Mouse (Mus musculus) limb, embryonic 11.5 days (tissue): Measurements from ENCODE around the gene Ssbp2. TPM values are rescaled to one million over a fixed set of nuclear protein-coding genes. Genes with fewer than 3 reads are reported as not detected.

Experiments used
- ATAC-seq: fragments of 200-750 bp; cut with Nextera tagmentation; 2 replicates; pipeline ENCODE4 v1.8.0; 2017; ENCODE audit warnings: low read depth; ENCODE audit not compliant: insufficient number of reproducible peaks, low FRiP score, low TSS enrichment
- DNase-seq: peaks from one replicate; pipeline ENCODE4 v3.0.0-alpha.2; 2015; ENCODE audit warnings: low spot score
- H3K27ac ChIP-seq: fragments of 300-500 bp; sonication (generic); replicated peaks from 2 replicates; pipeline ENCODE4 v1.5.1; 2014; ENCODE audit warnings: low read depth, mild to moderate bottlenecking, low read length
- H3K27me3 ChIP-seq: fragments of 300-500 bp; sonication (generic); 2 replicates; pipeline ENCODE4 v1.6.1; 2014; ENCODE audit warnings: mild to moderate bottlenecking, low read length, mixed read lengths; ENCODE audit not compliant: control insufficient read depth, insufficient read depth
- H3K36me3 ChIP-seq: fragments of 300-500 bp; sonication (generic); 2 replicates; pipeline ENCODE4 v1.6.1; 2014; ENCODE audit warnings: mild to moderate bottlenecking, low read length, moderate library complexity, mixed read lengths; ENCODE audit not compliant: control insufficient read depth, insufficient read depth
- H3K4me1 ChIP-seq: fragments of 300-500 bp; sonication (generic); 2 replicates; pipeline ENCODE4 v1.6.1; 2014; ENCODE audit warnings: low read length, mixed read lengths; ENCODE audit not compliant: control insufficient read depth, insufficient read depth
- H3K4me2 ChIP-seq: fragments of 300-500 bp; sonication (generic); 2 replicates; pipeline ENCODE4 v1.6.1; 2014; ENCODE audit warnings: low read depth, mild to moderate bottlenecking, moderate library complexity; ENCODE audit not compliant: severe bottlenecking
- H3K4me3 ChIP-seq: fragments of 300-500 bp; sonication (generic); 2 replicates; pipeline ENCODE4 v1.5.1; 2014; ENCODE audit warnings: low read depth, low read length
- H3K9ac ChIP-seq: fragments of 300-500 bp; sonication (generic); 2 replicates; pipeline ENCODE4 v1.6.1; 2014; ENCODE audit warnings: mild to moderate bottlenecking, low read length
- H3K9me3 ChIP-seq: fragments of 300-500 bp; sonication (generic); 2 replicates; pipeline ENCODE4 v1.6.1; 2016; ENCODE audit warnings: low read length; ENCODE audit not compliant: control insufficient read depth
- WGBS: fragments of 180-500 bp; shearing (Covaris S2); extraction: QIAGEN DNeasy Blood & Tissue Kit; methylation state at CpG from one replicate; pipeline ENCODE4 v1.1.7; 2014; 5-methylcytosine and 5-hydroxymethylcytosine counted together
- polyA plus RNA-seq: library from polyadenylated mRNA; unstranded; fragments of >200 nt; fragmentation: Nextera tagmentation; extraction: Ambion mirVana; gene quantifications from 2 replicates; pipeline ENCODE4 v1.2.1, GENCODE M21; 2014

Ssbp2 gene
- polyA plus RNA-seq, 1 experiment from 2014 or later: 237 TPM

- Histone ChIP-seq H3K9ac (no peak overlapping the region), H3K27me3 (no peaks in the 10 kb centered on the region), H3K4me1 (peaks cover 10% of the 10 kb centered on the region; the same call in 1 of the 2 replicates), H3K4me2 (no peak overlapping the region), H3K9me3 (no peaks in the 10 kb centered on the region), H3K36me3 (no peaks in the 10 kb centered on the region), H3K4me3 (no peak overlapping the region), H3K27ac (no peak overlapping the region)
- no peak for ATAC-seq
- no peak for DNase-seq
- WGBS: 79% methylated on average over 8 of the region's 8 CpGs
These were observed 5.1 kb downstream of the Ssbp2 start for GRCm38 (mm10) chr13:91465002-91465715.

DNA sequence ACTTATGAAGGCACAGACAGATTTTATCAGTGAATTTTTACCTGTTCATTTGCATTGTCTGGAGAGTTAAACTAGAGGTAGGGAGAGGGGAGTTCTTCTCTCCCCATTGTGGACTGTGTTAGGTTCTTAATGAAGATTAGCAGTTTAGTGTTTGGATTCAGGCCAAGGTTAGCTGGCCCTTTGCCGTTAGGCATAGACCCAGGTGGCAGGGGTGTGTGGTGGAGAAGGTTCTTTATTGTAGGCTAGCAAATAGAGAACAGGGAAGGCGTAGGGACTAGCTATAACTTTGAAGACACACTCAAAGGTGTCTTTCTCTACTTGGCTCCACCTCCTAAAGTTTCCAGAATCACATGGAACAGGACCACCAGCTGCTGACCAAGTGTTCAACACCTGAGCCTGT, 11.5 kb downstream of the Ssbp2 start:
- Histone ChIP-seq H3K4me2 (no peak overlapping the region), H3K9me3 (no peaks in the 10 kb centered on the region), H3K4me1 (no peaks in the 10 kb centered on the region), H3K27ac (no peak overlapping the region), H3K36me3 (no peaks in the 10 kb centered on the region), H3K9ac (no peak overlapping the region), H3K4me3 (no peak overlapping the region), H3K27me3 (no peaks in the 10 kb centered on the region)
- WGBS: 62% methylated on average over 2 of the region's 2 CpGs
- ATAC-seq (no peak), DNase-seq (no peak)

DNA sequence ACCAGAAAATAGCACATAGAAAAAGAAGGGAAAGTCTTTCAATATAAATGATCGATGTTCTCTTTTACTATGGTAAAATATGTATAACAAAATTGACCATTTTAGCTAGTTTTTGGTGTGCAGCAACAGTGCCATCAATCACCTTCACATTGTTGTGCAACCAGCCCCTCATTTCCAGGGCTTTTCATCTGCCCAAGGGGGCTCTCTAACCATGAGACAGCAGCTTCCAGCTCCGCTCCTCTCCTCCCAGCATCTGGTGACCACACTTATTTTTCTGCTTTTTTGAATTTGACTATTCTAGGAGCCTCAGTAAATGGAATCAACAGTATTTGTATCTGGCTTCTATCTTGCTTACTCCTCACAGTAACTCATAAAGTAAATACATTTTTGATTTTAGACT, 11.9 kb downstream of the Ssbp2 start:
- Histone ChIP-seq H3K27me3 (no peaks in the 10 kb centered on the region), H3K9me3 (no peaks in the 10 kb centered on the region), H3K4me3 (no peak overlapping the region), H3K36me3 (no peaks in the 10 kb centered on the region; the same call in 1 of the 2 replicates), H3K4me2 (no peak overlapping the region), H3K9ac (no peak overlapping the region), H3K27ac (no peak overlapping the region), H3K4me1 (no peaks in the 10 kb centered on the region)
- 84% methylated on average over 2 of the region's 2 CpGs for WGBS
- DNase-seq: no peak
- no peak for ATAC-seq

DNA sequence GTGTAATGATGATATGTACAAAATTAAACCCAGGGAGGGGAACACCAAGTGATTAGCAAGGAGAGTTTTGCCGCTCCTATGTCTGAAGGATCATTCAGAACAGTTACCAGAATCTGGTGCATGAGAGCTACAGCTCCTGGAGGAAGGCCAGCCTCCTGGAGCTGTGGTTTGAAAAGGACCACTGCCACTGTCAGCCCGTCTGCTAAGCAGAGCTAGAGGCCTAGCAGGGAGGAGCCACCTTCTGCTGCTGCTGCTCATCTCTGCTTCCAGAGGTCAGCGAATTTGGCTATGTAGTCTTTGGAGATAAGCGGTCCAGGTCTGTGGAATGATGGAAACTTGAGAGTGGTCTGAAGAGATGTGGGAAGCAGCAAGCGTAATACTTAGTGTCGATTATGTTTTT, 13.4 kb downstream of the Ssbp2 start:
- Histone ChIP-seq H3K4me1 (no peaks in the 10 kb centered on the region), H3K27ac (no peak overlapping the region), H3K27me3 (no peaks in the 10 kb centered on the region), H3K4me3 (no peak overlapping the region), H3K9me3 (no peaks in the 10 kb centered on the region), H3K4me2 (no peak overlapping the region), H3K36me3 (no peaks in the 10 kb centered on the region; the same call in 1 of the 2 replicates), H3K9ac (no peak overlapping the region)
- no peak for DNase-seq
- ATAC-seq: no peak
- WGBS: 73% methylated on average over 6 of the region's 6 CpGs

DNA sequence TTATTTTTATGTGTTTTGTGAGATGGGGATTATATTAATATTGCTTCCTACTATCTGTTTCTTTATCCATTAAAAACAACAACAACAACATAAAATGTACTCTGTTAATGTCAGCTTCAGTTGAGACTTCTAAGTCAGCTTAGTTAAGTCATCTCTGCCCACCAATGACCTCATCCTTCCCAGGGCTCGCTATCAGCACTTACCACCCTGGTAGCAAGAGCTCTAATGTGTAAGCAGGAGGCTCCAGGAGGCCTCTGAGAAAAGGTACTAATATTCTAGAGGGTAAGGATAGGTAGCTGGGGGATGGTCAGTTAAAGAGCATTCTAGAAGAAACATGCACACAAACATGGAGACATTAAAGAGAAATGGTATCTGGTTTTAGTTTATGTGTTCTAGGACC, 13.9 kb downstream of the Ssbp2 start:
- no peak overlapping the region for H3K4me3 ChIP-seq
- H3K27ac ChIP-seq: no peak overlapping the region
- no peaks in the 10 kb centered on the region for H3K9me3 ChIP-seq
- H3K9ac ChIP-seq: no peak overlapping the region
- H3K27me3 ChIP-seq: no peaks in the 10 kb centered on the region
- no peaks in the 10 kb centered on the region for H3K4me1 ChIP-seq
- no peaks in the 10 kb centered on the region; the same call in 1 of the 2 replicates for H3K36me3 ChIP-seq
- H3K4me2 ChIP-seq: no peak overlapping the region
- 53% methylated on average over 1 of the region's 1 CpGs for WGBS
- no peak for DNase-seq
- ATAC-seq: no peak

DNA sequence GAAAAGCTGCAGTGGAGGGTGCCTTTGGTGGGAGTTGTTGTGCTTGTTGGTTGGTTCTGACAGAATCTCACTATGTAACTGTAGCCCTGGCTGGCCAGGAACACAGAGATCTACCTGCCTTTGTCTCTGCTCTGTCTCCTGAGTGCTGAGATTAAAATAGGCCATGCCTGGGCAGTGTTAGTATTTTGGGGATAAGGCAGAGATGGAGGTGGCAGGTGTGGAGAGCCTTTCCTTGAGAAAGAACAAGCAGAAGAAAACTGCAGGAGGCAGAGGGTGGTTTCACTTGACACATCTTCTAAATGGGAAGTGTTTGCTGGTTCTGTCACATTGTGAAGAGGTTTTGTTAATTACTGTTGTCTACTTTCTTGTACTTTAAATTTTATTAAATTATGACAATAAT, 15.8 kb downstream of the Ssbp2 start:
- no peak overlapping the region for H3K27ac ChIP-seq
- ATAC-seq: no peak
- no peaks in the 10 kb centered on the region; the same call in 1 of the 2 replicates for H3K36me3 ChIP-seq
- DNase-seq: no peak
- no peak overlapping the region for H3K4me3 ChIP-seq
- no peaks in the 10 kb centered on the region for H3K9me3 ChIP-seq
- H3K4me2 ChIP-seq: no peak overlapping the region
- H3K9ac ChIP-seq: no peak overlapping the region
- no peaks in the 10 kb centered on the region for H3K4me1 ChIP-seq
- H3K27me3 ChIP-seq: no peaks in the 10 kb centered on the region

DNA sequence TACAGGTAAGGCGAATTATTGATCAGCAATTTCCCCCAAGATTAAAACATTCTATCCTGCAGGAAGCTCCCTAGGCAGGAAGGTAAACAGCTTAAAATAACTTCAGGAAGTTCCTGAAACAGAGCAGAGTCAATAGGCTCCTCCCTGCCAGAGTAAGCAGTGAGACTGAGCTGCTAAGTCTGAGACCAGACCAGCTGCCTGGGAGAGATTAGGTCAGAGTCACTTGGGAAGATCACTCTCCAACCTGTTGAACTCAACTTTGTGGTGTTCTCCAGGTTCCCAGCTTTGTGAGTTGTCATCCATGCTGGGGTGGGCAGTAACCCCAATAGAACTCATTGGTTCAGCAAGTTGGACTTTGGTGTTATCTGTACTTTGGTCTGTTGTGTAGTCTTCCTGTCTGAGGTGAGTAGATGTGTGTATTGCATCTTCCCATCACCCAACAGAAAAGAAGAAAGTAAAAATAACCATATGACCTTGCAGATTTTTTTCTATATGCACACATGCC, 16.6 kb downstream of the Ssbp2 start:
- Histone ChIP-seq H3K9me3 (no peaks in the 10 kb centered on the region), H3K4me1 (no peaks in the 10 kb centered on the region), H3K27me3 (no peaks in the 10 kb centered on the region), H3K9ac (no peak overlapping the region), H3K36me3 (no peaks in the 10 kb centered on the region; the same call in 1 of the 2 replicates), H3K4me2 (no peak overlapping the region), H3K4me3 (no peak overlapping the region), H3K27ac (no peak overlapping the region)
- no peak for ATAC-seq
- 94% methylated on average over 1 of the region's 1 CpGs for WGBS
- no peak for DNase-seq

- 31% methylated on average over 4 of the region's 4 CpGs for WGBS
- no peak overlapping the region for H3K4me3 ChIP-seq
- no peaks in the 10 kb centered on the region for H3K27me3 ChIP-seq
- H3K9me3 ChIP-seq: no peaks in the 10 kb centered on the region
- H3K27ac ChIP-seq: no peak overlapping the region
- ATAC-seq (no peak), DNase-seq (no peak)
- H3K4me2 ChIP-seq: no peak overlapping the region
- H3K9ac ChIP-seq: no peak overlapping the region
- H3K4me1 ChIP-seq: no peaks in the 10 kb centered on the region
- no peaks in the 10 kb centered on the region; the same call in 1 of the 2 replicates for H3K36me3 ChIP-seq
These were observed 17.9 kb downstream of the Ssbp2 start for GRCm38 (mm10) chr13:91478011-91478410.

- 96% methylated on average over 1 of the region's 1 CpGs for WGBS
- Histone ChIP-seq H3K4me3 (no peak overlapping the region), H3K4me2 (no peak overlapping the region), H3K27me3 (no peaks in the 10 kb centered on the region), H3K9ac (no peak overlapping the region), H3K4me1 (no peaks in the 10 kb centered on the region), H3K27ac (no peak overlapping the region), H3K9me3 (no peaks in the 10 kb centered on the region), H3K36me3 (no peaks in the 10 kb centered on the region; the same call in 1 of the 2 replicates)
- ATAC-seq (no peak), DNase-seq (no peak)
These were observed 24.2 kb downstream of the Ssbp2 start for GRCm38 (mm10) chr13:91484303-91484702.
